Mouse (Mus musculus) embryo, embryonic 11.5 days (tissue): Measurements from ENCODE around the gene Eif3c.
A peak's percentile ranks its signal among the peaks of the same experiment; 100 is the strongest.

Experiments
- DNase-seq: peaks from one replicate; pipeline ENCODE4 v3.0.0-alpha.2; 2012; ENCODE audit warnings: low read depth, low spot score

The Eif3c gene

DNA sequence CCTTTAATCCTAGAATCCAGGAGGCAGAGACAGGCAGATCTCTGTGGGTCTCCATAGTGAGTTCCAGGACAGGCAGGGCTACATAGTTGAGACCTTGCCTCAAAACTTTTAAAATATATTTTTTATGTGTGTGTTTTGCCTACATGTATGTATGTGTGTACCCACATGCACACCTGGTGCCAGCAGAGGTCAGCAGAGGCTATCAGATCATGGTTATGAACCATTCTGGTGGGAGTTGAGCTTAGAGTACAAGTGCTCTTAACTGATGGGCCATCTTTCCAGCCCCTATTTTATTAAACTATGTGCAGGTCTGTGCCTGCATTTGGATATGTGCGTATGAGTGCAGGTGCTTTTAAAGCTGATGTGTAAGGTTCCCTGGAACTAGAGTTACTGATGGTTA, 11.4 kb downstream of the Eif3c start:
- no peak for DNase-seq

- DNase-seq = no peak
These were observed 20.6 kb downstream of the Eif3c start for GRCm38 (mm10) chr7:126545631-126546030.

DNA sequence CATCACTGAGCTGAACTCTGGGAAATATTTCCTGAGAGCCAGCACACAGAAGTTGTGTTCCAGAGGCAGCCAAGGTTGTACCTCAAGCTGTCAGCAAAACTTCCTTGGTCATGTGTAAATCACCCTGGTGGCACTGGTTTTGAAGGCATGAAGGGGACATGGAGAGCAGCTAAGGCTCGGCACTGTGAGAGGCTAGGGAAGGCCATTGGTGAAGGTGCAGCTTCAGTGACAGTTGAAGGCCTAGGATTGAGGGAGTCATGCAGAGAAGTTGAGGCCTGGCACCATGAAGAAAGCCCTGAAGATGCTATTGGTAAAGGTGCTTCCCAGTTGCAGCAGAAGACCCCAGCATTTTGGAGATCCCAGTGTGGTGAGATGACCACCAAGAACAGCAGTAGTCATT, 24.6 kb downstream of the Eif3c start:
- DNase-seq = no peak

DNA sequence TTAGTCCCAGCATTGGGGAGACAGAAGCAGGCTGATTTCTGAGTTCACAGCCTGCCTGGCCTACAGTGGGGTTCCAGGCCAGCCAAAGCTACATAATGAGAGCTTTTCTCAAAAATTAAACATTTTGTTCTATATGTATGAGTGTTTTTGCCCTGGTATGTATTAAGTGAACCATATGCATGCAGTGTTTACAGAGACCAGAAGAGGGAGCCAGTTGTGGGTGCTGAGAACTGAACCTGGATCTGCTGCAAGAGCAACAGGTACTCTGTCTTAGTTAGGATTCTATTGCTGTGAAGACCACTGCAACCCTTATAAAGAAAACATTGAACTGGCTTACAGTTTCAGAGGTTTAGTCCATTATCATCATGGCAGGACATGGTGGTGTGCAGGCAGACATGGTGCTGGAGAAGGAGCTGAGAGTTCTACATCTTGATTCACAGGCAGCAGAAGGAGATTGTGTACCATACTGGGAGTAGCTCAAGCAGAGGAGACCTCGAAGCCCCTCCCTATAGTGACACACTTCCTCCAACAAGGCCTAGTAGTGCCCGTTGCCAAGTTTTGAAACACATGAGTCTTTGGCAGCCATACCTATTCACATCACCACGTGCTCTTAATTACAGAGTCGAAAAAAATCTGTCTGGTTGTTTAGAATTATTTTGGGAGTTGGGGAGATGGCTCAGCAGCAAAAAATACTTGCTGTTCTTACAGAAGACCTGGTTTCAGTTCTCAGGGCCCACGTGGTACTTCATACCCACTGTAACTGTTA, 28.2 kb downstream of the Eif3c start:
- DNase-seq = peak; percentile 23

DNA sequence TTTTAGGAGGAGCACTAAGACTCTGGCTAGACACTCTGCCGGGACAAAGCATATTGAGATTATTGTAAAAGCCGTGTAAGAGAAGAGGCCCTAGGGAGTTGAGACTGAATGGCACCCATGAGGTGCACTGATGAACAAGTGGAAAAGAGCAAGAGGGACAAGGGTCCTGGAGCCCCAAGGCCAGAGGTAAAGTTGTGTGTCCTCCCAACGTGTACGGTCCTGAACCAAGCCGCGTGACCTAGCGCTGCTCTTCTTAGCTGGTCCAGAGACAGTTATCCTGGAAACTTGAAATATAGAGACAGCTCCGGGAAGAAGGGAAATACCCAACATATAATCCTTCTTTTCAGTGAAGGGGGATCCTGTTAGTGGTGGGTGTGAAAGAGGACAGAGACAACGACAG, 29.7 kb downstream of the Eif3c start:
- no peak for DNase-seq

GRCm38 (mm10) chr7:126535766-126536165, 30.4 kb downstream of the Eif3c start:
- DNase-seq = no peak

DNA sequence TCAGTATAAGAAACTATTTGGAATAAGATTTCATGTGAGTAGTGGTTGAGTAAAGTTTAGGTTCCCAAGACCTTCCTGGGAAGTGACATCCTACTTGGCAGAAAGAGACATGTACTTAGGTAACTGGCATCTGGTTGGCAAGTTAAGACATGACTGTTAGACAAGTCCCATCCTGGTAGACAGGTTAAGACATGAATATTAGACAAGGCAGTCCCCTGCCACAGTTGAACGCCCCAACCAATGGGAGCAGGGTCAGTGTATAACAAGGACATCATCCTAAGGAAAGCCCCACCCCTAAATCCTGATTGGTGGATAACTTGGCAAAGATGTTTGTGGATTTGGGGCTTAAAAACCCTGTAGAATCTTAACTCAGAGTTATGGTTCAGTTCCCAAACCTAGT, 32.8 kb downstream of the Eif3c start:
- no peak for DNase-seq

- peak; percentile 45 for DNase-seq
These were observed 38.0 kb downstream of the Eif3c start for GRCm38 (mm10) chr7:126528166-126528577.

- DNase-seq = no peak
These were observed 42.9 kb downstream of the Eif3c start for GRCm38 (mm10) chr7:126523316-126523715.

DNA sequence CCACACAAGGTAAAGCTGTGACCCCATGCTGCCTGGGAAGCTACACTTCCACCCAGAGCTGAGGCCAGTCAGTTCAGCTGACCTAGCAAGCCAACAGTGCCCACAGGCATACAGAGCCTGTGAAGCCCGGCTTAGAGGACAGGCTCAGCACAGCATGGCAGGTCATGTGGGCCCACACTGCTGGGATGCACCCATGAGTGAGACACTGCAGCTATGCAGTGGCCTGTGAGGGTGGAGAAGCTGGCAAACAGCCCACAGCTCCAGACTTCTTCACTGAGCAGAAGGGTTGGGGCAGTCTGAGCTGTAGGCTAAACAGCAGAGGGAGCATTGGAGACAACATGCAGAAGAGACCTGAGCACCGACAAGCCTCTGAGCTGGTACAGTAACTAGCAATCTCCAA, 46.7 kb downstream of the Eif3c start:
- no peak for DNase-seq

DNA sequence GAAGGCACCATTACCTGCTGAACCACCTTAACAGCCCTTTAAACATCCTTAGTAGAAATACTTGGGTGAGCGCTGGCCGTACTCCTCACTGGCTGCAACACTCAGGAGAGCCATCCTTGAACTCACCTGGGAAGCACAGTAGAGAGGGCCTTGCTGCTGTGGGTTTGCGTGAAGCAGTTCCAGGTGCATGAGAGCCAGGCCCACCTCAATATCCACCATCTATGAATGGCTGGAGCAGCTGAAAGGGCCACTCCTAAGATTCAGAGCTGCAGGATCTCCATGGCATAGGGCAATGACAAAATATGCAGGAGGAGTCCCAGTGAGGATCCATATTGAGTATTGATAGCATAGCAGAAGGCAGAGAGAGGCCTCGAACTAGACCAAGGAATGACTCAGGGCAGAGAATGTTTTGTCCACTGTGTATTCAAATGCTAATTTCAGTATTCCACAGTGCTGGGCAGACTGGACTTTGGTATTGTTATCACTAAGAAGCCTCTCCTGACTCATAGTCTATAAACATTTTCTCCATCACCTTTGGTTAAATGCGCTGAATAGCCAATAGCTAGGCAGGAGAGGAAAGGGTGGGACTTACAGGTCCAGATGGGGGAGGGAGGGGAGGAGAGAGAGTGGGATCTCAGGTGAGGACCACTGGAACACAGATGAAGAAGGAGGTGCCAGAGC, 47.8 kb downstream of the Eif3c start:
- no peak for DNase-seq

DNA sequence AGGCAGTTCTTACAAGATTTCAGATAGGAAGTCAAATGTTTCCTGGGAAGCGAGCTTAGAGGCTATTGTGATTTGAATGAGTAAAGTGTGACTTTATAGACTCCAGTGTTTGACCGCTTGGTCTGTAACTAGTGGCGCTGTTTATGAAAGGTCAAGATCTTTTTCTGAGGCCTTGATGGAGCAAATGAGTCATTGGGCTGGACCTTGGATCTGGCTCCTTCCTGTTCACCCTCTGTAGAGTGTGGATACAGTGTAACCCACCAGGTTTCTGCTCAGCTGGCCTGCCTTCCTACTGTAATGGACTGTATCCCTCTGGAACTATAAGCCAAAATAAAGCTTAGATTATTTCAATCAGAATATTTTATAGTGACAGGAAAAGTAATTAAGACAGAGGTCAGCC, 54.9 kb downstream of the Eif3c start:
- no peak for DNase-seq

- DNase-seq = no peak
These were observed 59.0 kb downstream of the Eif3c start for GRCm38 (mm10) chr7:126507126-126507778.

- no peak for DNase-seq
These were observed 61.3 kb downstream of the Eif3c start for GRCm38 (mm10) chr7:126504913-126505312.

DNA sequence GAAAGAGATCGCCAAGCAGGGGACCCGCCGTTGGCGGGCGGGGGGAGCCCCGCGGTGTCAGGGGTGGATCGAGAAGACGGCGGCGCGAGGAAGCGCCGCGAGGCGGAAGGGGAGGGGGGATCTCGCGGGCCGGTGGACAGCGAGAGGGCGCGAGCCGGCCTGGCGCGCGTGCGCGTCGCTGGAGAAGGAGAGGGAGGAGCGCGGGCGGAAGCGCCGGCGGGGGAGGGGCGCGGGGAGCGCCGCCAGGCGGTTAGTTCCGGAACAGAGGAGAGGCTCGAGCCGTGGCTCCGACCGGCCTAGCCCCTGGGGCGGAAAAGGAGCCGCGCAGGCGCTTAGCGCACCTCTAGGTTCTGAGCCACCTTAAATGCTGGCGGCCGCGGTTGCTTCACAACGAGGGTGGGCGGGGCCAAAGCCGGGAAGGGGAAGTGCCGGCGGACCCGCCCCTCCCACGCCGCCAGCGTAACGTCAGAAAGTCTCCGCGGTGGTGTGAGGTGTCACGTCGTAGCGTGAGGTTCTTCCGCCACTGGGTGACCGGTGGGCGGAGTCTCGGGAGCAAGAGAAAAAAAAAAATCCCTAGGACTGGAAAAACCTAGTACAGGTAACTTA, 62.8 kb downstream of the Eif3c start, which contains the start of gene Atxn2l:
Atxn2l (minus strand) TSS at position 165 of the 606 bp plus-strand sequence.
- peak; percentile 98 for DNase-seq

DNA sequence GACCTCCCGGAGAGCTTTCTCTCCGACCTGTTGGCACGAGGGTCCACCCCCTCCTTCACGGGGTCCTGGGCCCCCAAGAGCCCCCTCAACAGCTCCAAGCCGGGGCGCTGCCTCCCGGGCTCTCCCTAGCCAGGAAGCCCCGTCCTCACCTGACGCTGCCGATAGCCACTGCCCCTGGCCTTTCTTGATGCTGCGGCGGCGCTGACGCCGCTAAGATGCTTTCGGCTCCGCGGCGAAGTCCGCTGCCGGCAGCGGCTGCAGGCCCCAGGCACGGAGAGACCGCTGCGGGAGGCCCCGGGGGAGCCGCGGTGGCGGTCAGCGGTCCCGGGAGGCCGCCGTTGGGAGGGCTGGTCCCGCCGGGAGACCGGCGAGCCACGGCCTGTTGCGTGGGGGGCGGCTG, 63.5 kb downstream of the Eif3c start:
- DNase-seq = no peak

DNA sequence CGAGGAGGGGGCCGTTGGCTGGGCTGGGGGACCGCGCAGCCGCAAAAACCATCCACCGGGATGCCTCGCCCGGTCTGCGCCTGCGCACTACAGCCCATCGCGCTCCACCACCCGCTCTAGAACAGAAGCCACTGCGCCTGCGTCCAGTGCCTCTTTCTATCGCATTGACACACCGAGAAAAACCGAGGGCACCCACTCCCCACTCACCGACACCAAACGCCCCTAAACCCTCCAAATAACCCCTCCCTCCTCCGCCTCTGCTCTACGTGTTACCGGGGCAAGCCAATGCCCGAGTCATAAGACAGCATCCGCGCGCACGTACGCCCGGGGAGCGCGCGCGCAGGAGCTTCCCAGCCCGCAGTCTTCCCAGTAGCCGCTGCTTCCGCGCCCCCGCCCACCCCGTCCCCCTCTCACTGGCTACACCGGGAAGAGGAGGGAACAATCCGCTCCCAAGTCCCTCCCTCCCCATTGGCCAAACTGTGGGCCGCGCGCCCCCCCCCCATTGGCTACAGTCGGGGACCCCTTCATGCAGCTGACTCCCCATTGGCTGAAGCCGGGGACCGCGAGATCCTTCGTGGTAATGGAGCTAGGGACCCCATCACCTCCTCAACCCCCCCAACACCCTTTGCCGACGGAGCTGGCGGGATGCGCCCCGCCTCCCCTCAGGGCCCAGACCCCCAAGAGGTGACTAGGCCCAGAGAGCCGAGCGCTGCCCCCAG, 64.0 kb downstream of the Eif3c start:
- peak; percentile 94 for DNase-seq

GRCm38 (mm10) chr7:126501684-126502022, 64.6 kb downstream of the Eif3c start:
- no peak for DNase-seq

DNA sequence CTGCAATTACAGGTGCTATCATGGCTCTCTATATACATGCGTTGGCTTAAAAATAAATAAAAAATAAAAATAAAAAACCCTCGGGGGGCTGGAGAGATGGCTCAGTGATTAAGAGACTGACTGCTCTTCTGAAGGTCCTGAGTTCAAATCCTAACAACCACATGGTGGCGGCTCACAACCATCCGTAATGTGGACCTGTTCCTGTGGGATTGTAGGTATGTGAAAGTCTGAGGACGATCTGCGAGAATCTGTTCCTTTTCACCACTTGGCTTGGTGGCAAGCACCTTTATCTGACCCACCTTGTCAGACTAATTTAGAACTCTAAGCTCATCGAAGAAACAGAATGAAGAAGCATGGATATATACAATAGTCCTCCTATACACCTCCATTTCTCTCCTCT, 66.8 kb downstream of the Eif3c start:
- no peak for DNase-seq

DNA sequence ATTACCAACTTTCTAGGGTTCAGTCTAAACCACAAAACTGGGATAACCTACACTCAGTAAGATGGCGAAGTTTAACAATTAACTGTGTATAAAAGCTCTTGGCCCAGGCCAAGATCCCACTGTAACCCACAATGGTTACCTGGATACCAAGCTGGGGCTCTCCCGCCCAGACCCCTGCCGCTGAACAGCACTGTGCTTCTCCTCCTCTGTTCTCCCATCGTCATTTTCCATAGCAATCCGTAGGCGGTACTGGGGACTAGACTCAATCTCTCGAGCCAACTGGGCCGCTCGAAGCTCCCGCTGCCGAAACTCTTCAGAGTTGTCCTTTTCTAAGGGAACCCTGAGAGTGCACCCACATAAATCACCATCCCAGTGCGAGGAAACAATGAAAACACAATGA, 68.2 kb downstream of the Eif3c start:
- no peak for DNase-seq

DNA sequence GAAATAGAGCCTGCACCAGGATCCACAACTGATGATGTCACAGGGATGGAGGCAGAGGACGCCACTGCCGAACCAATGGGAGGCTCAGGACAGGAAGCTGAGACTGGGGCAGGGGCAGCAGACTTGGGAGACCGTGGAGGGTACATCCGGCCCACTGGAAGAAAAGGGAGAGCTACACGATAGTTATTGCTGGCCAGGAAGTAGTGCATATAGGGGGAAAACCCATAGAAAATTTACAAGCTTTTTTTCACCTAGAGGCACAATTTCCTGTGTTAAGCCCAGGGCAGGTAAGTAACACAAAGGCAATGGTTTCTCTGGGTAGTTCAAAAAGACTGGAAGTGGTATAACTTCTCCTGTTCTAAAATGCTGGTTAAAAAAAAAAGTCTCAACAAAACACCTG, 69.7 kb downstream of the Eif3c start:
- no peak for DNase-seq
